Mouse (Mus musculus) lung, adult 18-20 months (tissue): Measurements from ENCODE around the gene Fam57b.
"Not testable (repeated sequence)": the region's sequence is repeated elsewhere in the genome, so short reads cannot be mapped to it uniquely, and the experiment has no call there.

Source experiments
- DNase-seq, 2 experiments: peaks; one replicate each; pipeline ENCODE4 v3.0.0; 2022; ENCODE audit warnings: mixed read lengths in 2 of 2

Fam57b gene

GRCm38 (mm10) chr7:126778147-126778546 is 19.3 kb upstream of the Fam57b start:
- no peak for DNase-seq

GRCm38 (mm10) chr7:126779101-126779500 is 18.4 kb upstream of the Fam57b start:
- not testable (repeated sequence) for DNase-seq

GRCm38 (mm10) chr7:126779983-126780970 is 17.2 kb upstream of the Fam57b start:
- peak; percentile 80 to 86 for DNase-seq

GRCm38 (mm10) chr7:126780971-126781635 is 16.4 kb upstream of the Fam57b start, which contains the start of gene Tbx6:
Gene Tbx6, plus strand, starts transcription at chr7:126781483.
- DNase-seq = no peak

GRCm38 (mm10) chr7:126781661-126782370 is 15.7 kb upstream of the Fam57b start:
- DNase-seq = no peak

- DNase-seq = no peak
Measured at GRCm38 (mm10) chr7:126782693-126783092, 14.8 kb upstream of the Fam57b start.

- DNase-seq = no peak
Measured at GRCm38 (mm10) chr7:126784469-126784868, 13.0 kb upstream of the Fam57b start.

- no peak for DNase-seq
Measured at GRCm38 (mm10) chr7:126785056-126785455, 12.4 kb upstream of the Fam57b start.

DNA sequence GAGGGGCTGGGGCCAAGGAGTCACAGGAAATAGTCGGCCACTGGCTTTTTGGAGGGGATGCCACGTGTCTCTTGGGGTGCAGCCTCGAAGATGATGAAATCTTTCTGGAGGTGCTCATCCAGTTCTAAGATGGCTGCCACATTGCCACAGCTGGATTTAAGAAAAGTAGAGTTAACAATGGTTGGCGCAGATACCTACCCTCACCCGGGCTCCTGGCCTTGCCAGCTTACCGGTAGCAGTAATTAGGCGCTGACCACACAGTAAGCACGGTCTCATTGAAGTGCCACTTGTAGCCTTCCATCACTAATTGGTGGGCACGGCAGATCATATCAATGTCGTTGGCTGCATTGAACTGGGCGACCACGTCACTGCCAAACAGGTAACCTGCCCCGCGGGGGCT is 11.3 kb upstream of the Fam57b start:
- no peak for DNase-seq

DNA sequence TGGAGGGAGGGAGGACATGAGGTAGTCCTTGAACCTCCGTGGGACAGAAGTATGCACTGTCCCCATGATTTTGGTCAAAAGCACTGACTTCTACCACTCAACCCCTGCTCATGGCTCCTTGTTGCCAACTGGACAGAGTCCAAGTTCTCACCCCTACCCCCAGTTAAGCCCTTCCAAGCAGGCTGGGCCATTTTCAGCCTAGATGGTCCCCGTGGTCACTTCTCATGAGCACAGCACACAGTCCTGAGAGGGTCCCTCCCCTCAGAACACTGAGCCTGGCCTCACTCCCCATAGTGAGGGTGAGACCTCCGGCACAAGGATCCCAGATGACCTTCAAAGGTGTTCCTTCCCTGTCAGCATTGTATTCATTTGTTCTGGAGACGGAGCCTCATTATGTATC is 8.3 kb upstream of the Fam57b start:
- DNase-seq = no peak

DNA sequence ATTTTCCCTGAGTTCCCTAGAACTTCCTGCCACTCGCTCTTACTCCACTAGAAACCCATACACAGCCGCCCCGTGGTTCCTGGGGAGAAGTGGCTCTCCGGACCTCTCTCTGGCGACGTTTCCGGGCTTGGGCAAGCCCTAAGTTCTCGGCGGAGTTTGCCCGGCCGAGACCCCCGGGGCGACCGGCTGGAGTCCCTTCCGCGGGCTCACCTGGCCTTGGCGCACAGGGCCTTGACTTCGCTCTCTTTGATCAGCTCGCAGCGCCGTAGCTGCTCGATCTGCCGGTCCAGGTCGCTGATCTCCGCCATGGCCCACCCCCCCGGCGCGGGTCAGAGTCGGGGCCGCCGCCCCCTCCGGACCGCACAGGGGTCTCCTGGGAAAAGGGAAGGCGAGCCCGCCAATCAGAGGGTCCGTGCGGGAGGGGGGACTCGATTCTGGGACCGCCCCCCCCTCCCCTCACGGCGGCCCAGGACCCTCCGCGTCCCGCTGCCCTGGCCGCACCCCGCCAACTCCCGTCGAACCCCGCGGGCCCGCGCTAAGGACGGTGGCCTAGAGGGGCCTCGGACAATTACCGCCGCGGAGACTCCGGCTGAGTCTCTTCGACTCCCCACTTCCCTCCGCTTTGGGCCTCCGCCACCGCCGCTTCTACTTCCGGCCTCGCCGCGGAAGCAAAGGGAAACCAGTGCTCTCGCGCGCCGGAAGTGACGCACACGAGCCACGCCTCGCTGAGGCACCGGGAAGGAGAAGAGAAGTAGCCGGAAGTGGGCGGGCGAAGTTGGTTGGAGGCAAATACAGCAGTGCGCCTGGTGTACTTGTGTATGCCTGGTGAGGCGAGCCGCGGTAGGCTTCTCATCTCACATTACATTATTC is 5.4 kb upstream of the Fam57b start, which contains the start of gene Ppp4c:
TSS of gene Ppp4c (minus strand) at position 646 of the 870 bp plus-strand sequence.
- DNase-seq = peak; percentile 97 to 98

- DNase-seq = no peak
Measured at GRCm38 (mm10) chr7:126792721-126793443, 4.6 kb upstream of the Fam57b start.

GRCm38 (mm10) chr7:126793456-126794270 is 3.8 kb upstream of the Fam57b start:
- no peak for DNase-seq

DNA sequence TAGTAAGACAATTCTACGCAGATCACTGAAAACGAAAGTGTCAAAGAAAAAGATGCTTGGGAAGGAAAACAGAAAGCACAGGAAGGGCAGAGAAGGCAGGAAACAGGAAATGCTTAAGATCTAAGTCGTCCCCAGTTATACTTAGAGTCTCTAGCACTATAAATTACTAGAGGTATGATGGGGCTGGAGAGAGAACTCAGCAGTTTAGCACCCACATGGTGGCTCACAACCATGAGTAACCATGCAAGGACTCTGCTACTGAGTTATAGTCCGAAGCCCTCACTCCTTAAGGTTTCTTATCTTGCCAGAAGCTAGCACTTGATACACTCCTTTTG is 3.2 kb upstream of the Fam57b start:
- DNase-seq = no peak

DNA sequence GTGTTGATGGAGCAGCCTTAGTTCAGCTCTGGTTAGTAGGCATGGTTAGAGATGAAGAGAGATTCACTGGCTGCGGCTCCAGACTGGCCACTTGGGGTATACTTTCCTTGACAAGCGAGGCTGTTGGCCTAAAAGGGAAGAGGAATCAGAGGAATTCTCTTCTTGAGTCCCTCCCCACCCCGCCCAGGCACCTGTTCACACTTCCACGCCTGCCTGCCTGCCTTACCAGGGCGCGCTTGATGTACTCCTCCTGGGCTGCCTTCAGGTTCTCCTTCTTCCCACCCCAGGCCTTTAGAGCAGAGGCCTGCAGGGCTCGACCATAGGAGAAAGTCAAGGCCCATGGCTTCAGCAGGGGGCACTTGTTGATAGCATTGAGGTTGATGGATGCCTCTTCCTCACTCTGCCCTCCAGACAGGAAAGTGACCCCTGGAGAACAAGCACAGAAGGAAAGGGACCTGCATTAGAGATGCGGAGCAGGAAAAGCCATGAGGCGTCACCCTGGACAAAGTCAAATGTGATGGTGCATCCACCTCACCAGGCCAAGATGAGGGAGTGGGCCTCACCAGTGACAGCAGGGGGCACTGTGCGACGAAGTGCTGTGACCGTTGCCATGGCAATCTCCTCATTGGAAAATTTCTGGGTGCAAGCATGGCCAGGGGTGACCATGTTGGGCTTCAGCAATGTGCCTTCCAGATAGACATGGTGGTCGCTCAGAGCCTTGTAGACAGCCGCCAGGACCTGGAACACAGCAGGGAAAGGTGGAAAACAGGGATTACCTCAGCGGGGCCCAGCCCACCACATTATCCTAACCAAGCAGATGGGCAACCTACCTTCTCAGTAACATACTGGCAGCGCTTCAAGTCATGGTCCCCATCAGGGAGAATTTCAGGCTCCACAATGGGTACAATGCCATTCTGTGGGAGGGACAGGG is 1.8 kb upstream of the Fam57b start:
- no peak for DNase-seq

DNA sequence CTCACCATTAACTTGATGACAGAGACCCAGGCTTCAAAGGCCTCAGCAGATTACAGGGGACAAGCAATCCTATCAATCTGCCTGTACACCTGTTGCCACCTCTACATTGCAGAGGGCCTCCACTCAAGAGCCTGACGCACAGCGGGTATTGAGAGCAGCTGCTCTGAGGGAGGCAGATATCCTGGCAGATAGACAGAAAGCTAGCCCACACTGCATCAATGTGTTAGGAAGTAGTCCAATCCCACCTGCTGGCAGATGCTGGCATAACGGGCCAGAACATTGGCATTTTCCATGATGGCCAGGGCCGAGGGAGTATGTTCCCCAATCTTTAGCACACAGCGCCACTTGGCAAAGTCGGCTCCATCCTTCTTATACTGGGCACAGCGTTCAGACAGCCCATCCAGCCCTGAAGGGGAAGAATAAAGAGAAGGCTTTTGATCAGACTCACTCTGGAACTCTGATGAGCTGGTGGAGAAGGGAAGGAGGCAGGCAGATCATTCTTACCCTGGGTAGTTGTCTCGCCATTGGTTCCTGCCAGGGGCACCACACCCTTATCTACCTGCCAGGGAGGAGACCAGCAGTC is 1.0 kb upstream of the Fam57b start:
- DNase-seq = no peak

GRCm38 (mm10) chr7:126798127-126799049 is 920 bp downstream of the Fam57b start:
- peak in 1 of 2 experiments; percentile 43 for DNase-seq

GRCm38 (mm10) chr7:126799050-126799467 is 1.6 kb downstream of the Fam57b start:
- DNase-seq = peak; percentile 99 to 100
